Mouse (Mus musculus): ENCODE results near the gene Flt3.

DNA sequence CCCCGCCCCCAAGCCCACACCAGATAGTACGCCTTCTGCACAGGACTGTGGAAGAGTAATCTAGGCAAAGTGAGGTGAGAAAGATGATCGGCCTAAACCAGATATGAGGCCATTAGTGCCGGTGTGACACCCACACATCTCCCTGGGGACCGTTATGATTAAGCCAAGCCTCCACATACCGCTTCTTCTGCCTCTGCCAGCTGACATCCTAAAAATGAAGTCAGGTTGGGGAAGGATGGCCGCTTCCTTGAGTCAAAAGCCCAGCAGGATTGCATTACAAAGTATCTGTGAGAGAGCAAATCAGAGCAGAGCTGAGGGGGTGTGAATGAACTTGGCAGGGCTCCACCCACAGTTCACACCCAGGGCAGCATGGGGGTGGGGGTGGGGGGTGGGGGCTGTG is 67.6 kb downstream of the Flt3 start:
- TF ChIP-seq CTCF (conservative IDR thresholded peaks at IDR 0.05; ENCODE audit: low read length): no peak
- no peak for TF ChIP-seq POU5F1 (IDR thresholded peaks at IDR 0.05; ENCODE audit: borderline replicate concordance, low read length)

Measured in E14TG2a.4 (cell line).